Mouse (Mus musculus): Measurements from ENCODE around the gene Plin3. TPM values are rescaled to one million over a fixed set of nuclear protein-coding genes. Genes with fewer than 3 reads are reported as not detected.

Plin3 gene
- polyA plus RNA-seq, 1 experiment: 40.7 TPM

DNA sequence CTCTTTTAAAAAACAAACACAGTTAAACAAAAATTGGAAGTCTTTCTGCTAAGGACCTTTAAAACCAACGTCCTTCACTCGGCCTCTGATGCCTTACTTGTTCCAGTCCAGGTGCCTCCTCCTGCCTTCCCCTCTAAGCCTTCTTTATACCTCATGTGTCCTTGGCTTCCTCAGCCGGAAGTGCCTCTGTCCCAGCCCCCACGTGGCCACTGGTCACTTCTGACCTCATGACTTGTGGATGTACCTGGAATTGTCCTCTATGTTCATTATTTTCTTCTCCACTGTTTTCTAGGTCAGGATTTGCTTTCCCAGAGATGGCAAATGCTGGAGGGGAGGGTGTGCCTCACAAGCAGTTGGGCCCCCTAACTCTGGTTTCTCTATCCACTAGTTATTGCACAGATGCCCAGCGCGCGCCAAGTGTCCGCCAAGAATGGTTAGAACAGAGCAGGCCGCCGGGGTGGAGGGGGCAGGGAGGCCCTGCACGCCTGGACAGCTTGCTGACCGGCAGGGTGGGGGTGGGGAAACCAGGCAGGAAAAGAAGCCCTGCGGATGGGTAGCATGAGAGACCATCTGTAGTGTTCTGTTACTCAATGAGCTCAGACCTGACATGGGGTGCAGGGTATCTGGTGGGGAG is 9.8 kb upstream of the Plin3 start:
- DNase-seq (ENCODE audit: low read depth): no peak

DNA sequence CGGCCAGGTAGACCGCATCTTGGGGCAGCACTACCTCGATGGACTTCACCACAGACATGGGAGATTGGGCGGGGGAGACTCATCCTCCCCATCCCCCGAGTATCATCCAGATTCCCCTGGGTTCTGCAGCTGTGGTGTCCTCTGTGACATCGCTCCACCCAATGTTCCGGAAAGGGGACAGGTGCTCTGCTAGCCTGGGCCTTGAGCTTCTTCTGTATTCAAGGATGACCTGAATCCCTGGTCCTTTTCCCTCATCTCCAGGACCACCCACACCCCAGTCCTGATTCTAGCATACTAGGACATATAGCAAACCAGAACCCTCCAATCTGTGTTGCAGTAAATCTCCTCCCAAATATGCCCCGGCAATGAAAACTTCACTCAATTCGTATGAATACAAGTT is 7.5 kb upstream of the Plin3 start, which contains the start of gene Arrdc5:
Gene Arrdc5, minus strand, starts transcription at position 101 of the 400 bp plus-strand sequence.
- no peak for DNase-seq (ENCODE audit: low read depth)

DNA sequence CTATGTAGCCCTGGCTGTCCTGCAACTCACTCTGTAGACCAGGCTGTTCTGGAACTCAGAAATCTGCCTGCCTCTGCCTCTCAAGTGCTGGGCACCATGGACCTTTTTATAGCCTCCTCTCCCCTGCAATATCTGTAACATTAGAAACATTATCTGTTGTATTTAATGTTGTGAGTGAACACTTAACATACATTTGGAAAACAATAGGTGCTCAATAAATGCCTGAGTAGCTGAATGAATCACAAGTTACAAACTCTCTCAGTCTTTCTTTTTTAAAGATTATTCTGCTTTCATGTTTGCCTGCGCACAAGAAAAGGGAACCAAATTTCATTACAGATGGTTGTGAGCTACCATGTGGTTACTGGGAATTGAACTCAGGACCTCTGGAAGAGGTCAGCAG is 5.6 kb upstream of the Plin3 start:
- DNase-seq (ENCODE audit: low read depth): no peak

DNA sequence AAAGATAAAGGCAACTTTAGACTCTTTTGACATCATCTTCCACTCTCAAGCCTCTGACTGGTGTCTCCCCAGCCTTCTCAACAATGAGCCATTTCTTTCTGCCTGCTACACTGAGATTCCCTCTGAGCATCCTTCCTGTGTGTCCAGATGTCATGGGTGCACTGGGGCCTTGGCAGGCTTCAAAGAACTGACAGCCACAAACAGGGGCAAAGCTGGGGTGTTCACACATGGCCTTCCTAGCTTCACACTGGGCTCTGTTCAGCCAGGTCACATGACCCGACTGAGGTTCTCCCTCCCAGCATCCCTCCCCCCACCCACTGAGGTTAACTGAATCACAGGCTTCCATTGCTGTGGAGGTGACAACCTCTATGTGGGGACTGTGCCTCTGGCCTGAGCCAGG is 3.5 kb upstream of the Plin3 start:
- DNase-seq (ENCODE audit: low read depth): no peak

DNA sequence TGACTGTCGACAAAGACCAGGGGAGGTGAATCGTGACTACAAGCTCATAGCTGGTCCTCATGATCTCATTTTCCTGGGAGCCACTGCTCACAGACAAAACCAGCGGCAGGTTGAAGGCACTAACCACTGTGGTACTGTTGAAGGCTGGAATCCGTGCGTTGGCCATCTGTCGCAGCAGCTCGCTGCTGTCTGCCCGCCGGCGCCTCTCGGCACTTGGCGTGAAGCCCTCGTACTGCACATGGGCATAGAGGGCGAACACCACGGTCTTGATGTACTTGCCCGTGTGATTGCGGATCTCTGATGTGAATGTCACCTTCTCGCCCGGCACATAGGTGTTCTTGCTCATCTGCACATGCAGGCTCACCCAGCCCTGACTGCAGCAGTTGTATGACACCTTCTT is 1.6 kb upstream of the Plin3 start:
- no peak for DNase-seq (ENCODE audit: low read depth)

DNA sequence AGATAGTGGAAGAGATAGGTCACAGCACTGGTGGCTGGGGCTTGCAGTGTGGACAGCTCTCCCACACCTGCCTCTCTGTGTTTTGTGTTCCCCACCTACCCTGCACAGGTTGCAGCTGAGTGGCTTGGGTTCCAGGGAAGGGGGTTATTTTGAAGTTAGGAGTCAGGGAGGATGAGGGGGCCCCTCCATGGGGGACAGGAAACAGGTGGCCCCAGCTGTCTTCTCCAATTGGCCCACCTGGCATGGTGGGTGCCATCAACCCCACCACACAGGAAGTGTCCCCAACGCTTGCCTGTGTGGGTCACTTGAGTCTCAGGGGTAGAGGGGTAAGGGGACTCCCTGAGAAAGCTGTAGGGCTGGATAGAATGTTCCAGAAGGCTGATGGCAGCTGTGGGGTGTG is 618 bp upstream of the Plin3 start:
- no peak for DNase-seq (ENCODE audit: low read depth)

DNA sequence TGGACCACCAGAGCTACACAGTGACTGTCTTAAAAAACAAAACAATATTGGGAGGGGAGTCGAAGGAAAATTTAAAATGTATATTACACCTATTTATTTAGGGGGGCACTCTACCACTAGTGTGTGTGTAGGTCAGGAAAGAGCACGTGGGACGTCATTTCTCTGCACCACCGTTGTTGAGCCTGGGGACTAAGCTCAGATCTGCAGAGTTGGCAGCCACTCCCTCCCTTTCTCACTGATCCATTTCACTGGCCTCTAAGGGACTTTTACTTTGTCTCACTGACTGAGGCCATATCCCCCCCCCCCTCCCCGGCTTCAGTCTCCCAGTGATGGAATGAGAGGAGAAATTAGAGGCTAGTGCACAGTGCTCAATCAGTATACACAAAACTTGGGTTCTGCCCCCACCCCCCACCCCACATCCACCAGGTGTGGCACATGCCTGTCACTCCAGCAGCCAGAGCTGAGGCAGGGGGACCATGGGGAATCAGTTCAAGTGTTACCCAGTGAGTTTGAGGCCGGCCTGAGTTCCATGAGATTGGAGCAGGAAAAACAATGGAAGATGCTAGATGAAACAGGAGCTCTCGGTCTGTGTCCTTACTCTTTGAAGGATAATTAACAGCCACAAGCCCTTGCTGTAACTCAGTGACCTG is 722 bp downstream of the Plin3 start:
- no peak for DNase-seq (ENCODE audit: low read depth)

DNA sequence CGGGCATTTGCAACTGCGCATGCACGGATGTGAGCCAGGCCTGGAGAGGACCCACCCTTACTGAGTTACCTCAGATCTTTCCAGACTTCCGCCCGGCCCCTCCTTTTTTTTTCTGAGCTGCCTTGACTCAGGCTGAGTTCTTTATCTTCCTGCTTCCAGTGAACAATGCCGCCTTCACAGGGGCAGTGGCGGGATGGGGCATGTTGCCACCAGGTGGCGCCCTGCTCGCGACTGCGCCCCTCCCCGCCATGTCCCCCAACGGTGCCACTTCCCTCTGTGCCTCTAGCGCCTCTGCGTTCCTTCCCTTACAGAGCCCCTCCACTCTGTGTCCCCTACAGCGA is 1.5 kb downstream of the Plin3 start:
- DNase-seq (ENCODE audit: low read depth): no peak

DNA sequence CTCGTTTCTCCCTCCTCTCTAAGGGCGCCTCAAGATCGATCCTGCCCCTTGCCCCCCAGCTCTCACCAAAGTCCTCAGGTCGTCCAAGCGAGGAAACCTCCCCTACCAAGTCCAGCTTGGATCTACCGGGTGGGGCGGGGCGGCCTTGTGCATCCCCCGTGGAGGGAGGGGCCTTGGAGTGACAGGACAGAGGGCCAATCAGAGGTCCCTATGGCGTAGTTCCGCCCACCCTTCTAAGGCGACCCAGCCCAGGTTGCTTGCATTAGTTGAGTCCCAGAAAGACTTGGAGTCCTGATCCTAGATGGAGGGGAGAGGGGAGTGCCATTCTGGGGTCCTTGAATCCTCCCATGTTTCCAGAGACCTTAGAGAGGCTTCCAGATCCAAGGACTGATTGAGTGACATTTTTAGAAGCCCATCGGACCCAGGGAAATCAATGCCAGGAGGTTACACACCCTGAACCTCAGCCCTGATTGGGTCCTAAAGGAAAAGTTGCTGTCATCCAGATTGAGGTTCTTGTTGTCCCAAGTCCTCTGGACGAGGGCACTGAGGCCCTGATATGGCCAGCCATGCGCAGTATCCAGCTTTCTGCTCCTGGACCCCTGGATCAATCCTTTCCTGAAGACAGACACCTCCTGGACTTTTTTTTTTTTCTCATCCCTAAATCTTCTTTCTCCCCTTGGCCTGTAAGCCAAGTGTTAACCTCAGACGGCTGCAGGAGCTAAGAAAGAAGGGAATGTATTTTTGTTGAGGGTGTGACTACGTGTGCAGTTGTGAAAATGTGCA is 2.1 kb downstream of the Plin3 start:
- DNase-seq (ENCODE audit: low read depth): no peak

DNA sequence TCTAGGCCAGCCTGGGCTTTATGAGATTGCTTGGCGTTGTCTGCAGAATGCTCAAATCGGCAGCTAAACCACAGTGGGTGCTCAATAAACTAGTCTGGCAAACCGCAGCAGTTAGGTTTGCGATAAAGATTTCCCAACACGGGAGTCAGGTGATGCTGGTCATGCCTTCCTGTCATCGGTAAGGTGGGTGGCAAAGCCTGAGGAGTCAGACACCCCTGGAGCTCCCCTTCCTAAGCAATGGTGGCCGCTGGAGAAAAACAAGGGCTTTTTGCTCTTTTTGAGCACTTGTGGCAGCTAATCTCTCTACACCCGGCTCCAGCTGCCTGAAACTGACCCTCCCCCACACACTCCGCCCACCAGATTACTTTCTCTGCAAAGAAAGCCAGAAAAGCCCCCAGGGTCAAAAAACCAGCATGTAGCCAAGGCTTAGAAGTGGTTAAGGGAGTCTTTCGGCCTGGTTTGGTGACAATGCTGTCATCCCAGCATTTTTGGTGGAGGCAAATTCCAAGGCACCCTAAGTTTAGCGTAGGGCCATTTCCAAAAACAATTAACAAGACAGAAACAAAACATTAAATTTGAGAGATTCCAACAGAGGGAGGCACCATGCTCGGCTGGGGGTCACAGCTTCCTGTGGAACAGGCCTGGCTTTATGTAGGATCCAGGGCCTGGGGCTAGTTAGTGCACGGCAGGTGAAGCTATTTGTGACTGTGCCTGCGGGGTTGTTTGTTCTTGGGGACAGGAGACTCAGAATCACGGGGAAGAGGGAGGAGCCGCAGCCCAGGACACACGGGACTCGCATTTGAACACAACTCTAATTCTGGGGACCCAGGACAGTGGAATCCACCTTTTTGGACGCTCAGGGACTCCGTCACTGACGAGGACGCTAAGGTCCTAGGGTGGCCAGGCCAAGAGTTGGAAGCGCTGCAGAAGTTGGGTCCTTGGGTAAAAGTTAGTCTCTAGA is 3.0 kb downstream of the Plin3 start:
- DNase-seq (ENCODE audit: low read depth): no peak

DNA sequence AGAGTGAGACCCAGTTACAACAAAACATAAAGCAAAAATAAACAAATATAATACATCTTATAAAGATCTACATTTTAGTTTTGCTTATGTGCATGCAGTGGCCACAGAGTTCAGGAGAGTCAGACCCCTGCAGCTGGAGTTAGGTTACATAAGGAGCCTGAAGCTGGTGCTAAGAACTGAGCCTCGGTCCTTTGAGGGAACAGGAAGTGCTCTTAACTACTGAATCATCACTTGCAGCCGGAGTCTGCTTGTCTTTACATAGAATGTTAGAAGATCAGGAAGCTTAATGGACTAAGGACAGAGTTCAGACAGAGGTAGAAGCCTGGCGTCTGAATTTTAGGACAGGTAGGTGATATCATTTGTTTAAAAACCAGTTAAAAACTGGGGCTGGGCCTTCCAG is 3.8 kb downstream of the Plin3 start:
- no peak for DNase-seq (ENCODE audit: low read depth)

DNA sequence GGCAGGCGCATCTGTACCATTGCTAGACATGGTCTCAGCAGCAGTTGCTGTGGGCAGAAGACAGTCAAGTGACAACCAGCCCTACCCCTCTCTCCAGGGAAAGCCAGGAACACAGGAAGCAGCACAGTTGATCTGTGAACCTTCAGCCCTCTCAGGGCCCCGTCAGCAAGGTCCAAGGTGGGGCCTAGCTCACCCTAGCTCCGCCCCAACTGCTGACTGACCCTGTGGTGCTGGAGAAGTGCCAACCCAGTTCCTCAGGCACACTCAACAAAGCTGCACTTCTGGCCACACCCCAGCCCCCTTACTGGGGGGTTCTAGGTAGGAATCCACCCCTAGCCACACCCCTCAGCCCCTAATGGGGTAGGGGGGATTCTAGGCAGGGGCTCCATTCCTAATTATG is 4.8 kb downstream of the Plin3 start:
- no peak for DNase-seq (ENCODE audit: low read depth)

DNA sequence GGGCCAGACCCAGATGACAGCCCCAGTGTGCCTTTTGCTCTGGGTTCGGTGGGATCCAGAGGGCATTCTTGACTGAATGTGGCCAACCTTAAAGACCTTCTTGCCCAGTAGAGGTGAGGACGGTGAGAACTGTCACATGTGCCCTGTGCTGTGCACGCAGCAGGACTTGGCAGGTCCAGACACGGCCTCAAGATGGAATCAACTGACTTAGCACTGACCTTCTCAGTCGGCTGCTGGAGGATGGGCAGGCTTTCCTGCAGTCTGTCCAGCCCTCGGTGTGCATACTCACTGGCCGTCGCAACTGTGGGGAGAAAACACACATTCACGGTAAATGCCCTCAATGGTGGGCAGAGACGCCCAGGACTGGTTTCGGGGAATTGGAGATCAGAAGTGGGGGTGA is 6.7 kb downstream of the Plin3 start:
- DNase-seq (ENCODE audit: low read depth): no peak

DNA sequence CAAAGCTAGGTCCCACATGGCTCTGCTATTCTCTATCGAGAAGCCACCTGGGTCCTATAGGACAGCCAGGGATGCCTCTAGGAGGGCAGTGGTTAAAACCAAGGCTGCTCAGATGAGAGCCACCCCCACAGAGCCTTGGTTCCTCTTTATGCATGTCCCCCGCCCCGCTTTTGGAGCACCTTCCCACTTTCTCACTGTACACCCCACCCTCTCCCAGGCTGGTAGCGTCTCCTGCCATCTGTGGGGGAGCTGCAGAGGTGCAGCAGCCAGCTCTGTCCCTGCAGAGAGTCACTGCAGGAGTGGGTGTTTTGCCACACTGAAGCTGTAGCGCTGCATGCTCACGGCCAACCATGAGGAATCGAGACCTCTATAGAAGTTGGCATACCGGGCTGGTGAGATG is 9.4 kb downstream of the Plin3 start:
- DNase-seq (ENCODE audit: low read depth): no peak

DNA sequence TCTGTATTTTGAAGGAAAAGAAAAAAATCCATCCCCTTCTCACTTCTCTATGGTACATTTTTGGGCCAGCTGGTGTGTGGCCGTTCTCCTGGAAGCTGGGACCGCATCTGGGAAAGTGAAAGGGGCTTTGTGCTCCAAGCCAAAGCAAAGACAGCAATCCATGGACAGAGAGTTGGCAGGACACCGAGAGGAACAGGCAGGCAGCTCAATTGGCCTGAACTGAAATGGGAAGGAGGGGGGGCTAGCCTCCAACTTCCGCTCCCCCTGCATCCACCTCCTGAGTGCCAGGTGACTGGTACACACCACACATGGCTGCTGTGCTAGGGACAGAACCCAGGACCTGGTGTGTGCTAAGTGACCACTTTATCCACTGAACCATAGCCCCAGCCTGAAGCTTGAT is 9.9 kb downstream of the Plin3 start:
- DNase-seq (ENCODE audit: low read depth): no peak

DNA sequence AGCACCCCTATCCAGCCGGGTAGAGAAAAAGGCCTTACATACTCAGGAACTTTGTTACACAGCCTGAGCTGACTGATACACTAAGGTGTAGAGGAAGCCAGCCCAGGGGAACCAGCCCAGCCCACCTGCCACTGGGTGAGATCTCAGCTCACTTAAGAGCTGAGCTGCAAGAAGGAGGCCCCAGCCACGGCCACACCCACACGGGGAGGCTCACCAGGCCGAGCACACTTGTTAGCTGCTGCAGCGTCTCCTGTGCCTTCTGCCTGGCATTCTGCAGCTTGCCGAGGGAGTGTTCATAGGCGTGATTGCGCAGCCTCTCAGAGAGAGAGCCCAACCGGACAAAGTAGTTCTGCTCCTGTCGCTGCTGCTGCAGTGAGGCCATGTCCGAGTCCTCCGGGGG is 11.5 kb downstream of the Plin3 start:
- DNase-seq (ENCODE audit: low read depth): no peak

DNA sequence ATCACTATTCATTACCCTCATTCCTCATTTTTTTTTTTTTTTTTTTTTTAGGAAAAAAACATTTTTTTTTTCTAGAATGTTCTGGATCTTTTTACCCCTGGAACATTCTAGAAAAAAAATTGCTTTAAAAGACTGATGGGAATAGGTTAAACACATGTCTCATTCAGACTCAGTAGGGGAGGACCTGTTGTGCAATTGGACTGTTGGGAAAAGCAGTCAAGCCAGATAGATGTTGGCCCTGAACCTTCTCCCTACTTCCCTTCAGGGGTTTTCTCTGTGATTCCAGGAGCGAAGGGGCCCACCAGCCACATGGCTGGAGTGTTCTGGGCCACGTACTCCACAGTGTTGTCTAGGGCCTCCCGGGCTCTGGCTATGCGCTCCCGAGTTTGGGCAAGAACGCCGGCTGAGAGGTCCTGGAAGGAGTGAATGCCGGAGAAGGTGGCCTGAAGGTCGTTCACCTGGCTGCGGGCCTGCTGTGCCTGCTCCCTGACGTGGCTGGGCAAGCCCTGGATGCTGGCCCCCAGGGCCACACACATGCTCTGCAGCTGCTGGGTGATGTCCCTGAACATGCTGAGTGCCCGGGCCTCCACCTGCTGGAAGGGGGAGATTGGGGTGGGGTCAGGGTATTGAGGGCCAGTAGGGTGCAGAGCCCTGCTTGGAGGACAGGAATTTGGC is 13.1 kb downstream of the Plin3 start:
- DNase-seq (ENCODE audit: low read depth): no peak

DNA sequence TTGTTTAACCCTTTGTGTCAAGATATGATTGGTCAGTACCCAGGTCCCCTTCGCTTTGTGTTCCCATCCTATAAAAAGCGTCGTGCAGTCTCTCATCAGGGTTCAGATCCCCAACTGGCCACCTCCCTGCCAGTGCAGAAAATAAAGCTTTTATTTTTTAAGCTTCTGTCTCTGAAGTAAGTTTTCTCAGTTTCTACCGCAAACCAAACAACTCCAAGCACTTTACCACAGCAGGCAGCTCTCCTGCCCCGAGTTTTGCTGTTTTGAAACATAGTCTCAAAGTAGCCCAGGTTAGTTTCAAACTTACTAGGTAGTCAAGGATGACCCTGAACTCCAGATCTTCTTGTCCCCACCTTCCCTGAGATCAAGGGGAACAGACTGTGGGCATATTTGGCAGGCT is 14.3 kb downstream of the Plin3 start:
- no peak for DNase-seq (ENCODE audit: low read depth)

DNA sequence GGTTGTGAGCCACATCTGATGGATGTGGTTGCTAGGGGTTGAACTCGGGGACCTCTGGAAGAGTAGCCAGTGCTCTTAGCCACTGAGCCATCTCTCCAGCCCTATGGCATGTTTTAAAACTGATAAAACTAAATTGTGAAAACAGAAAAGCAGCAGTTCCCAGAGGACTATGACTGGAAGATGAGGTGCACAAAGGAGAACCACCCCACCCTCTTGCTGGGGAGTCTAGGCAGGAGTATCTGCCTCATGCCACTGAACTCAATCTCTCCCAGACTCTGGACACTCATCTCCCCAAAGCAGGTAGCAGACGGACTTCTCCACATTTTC is 15.1 kb downstream of the Plin3 start:
- DNase-seq (ENCODE audit: low read depth): no peak

DNA sequence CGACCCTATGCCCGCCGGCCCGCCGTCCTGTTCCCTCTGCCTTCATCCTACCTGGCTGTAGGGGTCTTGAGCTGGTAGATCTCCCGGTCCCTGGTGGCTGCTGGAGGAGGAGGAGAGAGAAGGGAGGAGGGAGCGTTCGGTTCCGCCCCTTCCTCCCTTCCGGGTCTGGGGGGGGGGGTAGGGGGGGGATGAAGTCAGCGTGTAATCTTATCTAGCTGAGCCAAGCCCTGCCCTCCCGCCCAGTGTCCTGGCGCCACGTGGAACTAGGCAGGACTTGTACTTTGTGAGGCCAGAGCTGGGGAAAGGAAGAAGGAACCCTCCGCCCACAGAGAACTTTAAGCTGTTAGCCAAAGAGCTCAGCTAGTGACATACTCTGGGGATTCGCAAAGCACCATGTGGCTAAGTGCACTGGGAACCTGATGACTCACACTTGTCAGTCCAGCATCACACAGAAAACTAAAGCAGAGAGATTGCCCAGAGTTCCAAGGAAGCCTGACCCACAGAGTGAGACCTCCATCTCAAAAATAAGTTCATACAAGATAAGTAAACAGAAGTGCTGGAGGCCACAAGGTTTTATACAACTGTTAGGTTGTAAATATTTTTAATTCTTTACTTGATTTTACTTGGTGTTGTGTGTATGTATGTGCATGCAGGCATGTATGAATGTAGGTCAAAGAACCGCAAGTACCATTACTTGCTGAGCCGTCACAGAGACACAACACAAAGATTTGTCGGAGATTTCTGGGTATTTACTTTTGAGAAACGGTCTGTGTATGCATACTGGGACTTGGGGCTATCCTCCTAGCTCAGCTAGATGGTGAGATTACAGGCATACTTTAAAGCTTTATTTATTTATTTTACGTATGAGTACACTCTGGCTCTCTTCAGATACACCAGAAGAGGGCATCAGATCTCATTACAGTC is 15.8 kb downstream of the Plin3 start, which contains the start of gene Ticam1:
Gene Ticam1, minus strand, starts transcription at position 144 of the 924 bp plus-strand sequence.
- DNase-seq (ENCODE audit: low read depth): peak; percentile 83
